Mouse (Mus musculus) CH12.LX (cell line): ENCODE results near the gene Tex10.

ENCODE experiments used
- CHD2 ChIP-seq: IDR thresholded peaks from 2 replicates; pipeline ENCODE4 v1.6.1; 2011; ENCODE audit warnings: low read length, improper control_type of control experiment
- CTCF ChIP-seq, 2 experiments: IDR thresholded peaks in 1 of 2; conservative IDR thresholded peaks in 1 of 2; 2 replicates each; pipeline ENCODE4 v1.5.1; 2011 to 2012; ENCODE audit warnings: low read depth in 2 of 2, low read length in 2 of 2, improper control_type of control experiment in 1 of 2, inconsistent platforms in 1 of 2, mild to moderate bottlenecking in 1 of 2, moderate library complexity in 1 of 2
- ELF1 ChIP-seq: IDR thresholded peaks from 2 replicates; pipeline ENCODE4 v1.6.1; 2014; ENCODE audit warnings: low read depth, mild to moderate bottlenecking, inconsistent platforms, low read length, improper control_type of control experiment
- EP300 ChIP-seq: IDR thresholded peaks from 2 replicates; pipeline ENCODE4 v1.6.1; 2011; ENCODE audit warnings: low read length, improper control_type of control experiment
- JUN ChIP-seq: IDR thresholded peaks from 2 replicates; pipeline ENCODE4 v1.6.1; 2011; ENCODE audit warnings: low read depth, mild to moderate bottlenecking, low read length, improper control_type of control experiment, moderate library complexity; ENCODE audit not compliant: insufficient read depth
- MAFK ChIP-seq: IDR thresholded peaks from 2 replicates; pipeline ENCODE4 v1.6.1; 2011; ENCODE audit warnings: low read length, improper control_type of control experiment; ENCODE audit not compliant: insufficient replicate concordance
- MEF2A ChIP-seq: IDR thresholded peaks from 2 replicates; pipeline ENCODE4 v1.6.1; 2014; ENCODE audit warnings: low read depth, mild to moderate bottlenecking, inconsistent platforms, low read length, improper control_type of control experiment, borderline replicate concordance
- MYC ChIP-seq: IDR thresholded peaks from 2 replicates; pipeline ENCODE4 v1.6.1; 2011; ENCODE audit warnings: low read depth, mild to moderate bottlenecking, improper control_type of control experiment, low read length
- POLR2A ChIP-seq: IDR thresholded peaks from 2 replicates; pipeline ENCODE4 v1.6.1; 2011; ENCODE audit warnings: low read depth, mild to moderate bottlenecking, improper control_type of control experiment, low read length
- POLR2AphosphoS2 ChIP-seq: IDR thresholded peaks from 2 replicates; pipeline ENCODE4 v1.6.1; 2011; ENCODE audit warnings: low read depth, low read length, improper control_type of control experiment
- USF2 ChIP-seq: conservative IDR thresholded peaks from 2 replicates; pipeline ENCODE4 v1.6.1; 2011; ENCODE audit warnings: low read depth, low read length, improper control_type of control experiment

- TF ChIP-seq CTCF (conservative IDR thresholded peaks at IDR 0.05 in 1 of 2, IDR thresholded peaks at IDR 0.05 in 1 of 2; ENCODE audit: low read depth in 2 of 2, low read length in 2 of 2): no peak
- no peak for TF ChIP-seq POLR2A
- TF ChIP-seq EP300: no peak
- TF ChIP-seq ELF1: no peak
- TF ChIP-seq USF2: no peak
- TF ChIP-seq MYC: no peak
- no peak for TF ChIP-seq JUN
- TF ChIP-seq POLR2AphosphoS2: no peak
- TF ChIP-seq MAFK: no peak
- no peak for TF ChIP-seq CHD2
- TF ChIP-seq MEF2A: no peak
These were observed 90.8 kb downstream of the Tex10 start for GRCm38 (mm10) chr4:48382506-48382905.
